Mouse (Mus musculus) hindbrain, embryonic 16.5 days (tissue): Measurements from ENCODE around the gene Akt1s1. TPM values are rescaled to one million over a fixed set of nuclear protein-coding genes. Genes with fewer than 3 reads are reported as not detected.

ENCODE experiments used
- ATAC-seq: fragments of 200-750 bp; cut with Nextera tagmentation; 2 replicates; pipeline ENCODE4 v1.8.0; 2017; ENCODE audit warnings: moderate TSS enrichment, moderate library complexity
- H3K27ac ChIP-seq: fragments of 300-500 bp; sonication (generic); 2 replicates; pipeline ENCODE4 v1.5.1; 2014; ENCODE audit warnings: low read depth, mild to moderate bottlenecking, control low read depth, low read length, moderate library complexity
- H3K27me3 ChIP-seq: fragments of 300-500 bp; sonication (generic); replicated peaks from 2 replicates; pipeline ENCODE4 v1.6.1; 2014; ENCODE audit warnings: low read length; ENCODE audit not compliant: control insufficient read depth, insufficient read depth
- H3K36me3 ChIP-seq: fragments of 300-500 bp; sonication (generic); 2 replicates; pipeline ENCODE4 v1.6.1; 2014; ENCODE audit warnings: mild to moderate bottlenecking, low read length, moderate library complexity, mixed read lengths; ENCODE audit not compliant: control insufficient read depth, insufficient read depth
- H3K4me1 ChIP-seq: fragments of 300-500 bp; sonication (generic); 2 replicates; pipeline ENCODE4 v1.6.1; 2014; ENCODE audit warnings: low read depth, low read length; ENCODE audit not compliant: control insufficient read depth, insufficient read depth
- H3K4me2 ChIP-seq: fragments of 300-500 bp; sonication (generic); 2 replicates; pipeline ENCODE4 v1.6.1; 2014; ENCODE audit warnings: mild to moderate bottlenecking, low read length, control low read depth, moderate library complexity
- H3K4me3 ChIP-seq: fragments of 300-500 bp; sonication (generic); 2 replicates; pipeline ENCODE4 v1.5.1; 2014; ENCODE audit warnings: mild to moderate bottlenecking, low read length, control low read depth, moderate library complexity
- H3K9ac ChIP-seq: fragments of 300-500 bp; sonication (generic); 2 replicates; pipeline ENCODE4 v1.6.1; 2014; ENCODE audit warnings: low read depth, mild to moderate bottlenecking, control low read depth, low read length, moderate library complexity
- H3K9me3 ChIP-seq: fragments of 300-500 bp; sonication (generic); 2 replicates; pipeline ENCODE4 v1.6.1; 2014; ENCODE audit warnings: mild to moderate bottlenecking, low read length, moderate library complexity; ENCODE audit not compliant: control insufficient read depth
- WGBS: fragments of 180-500 bp; shearing (Covaris S2); extraction: QIAGEN DNeasy Blood & Tissue Kit; methylation state at CpG from one replicate; pipeline ENCODE4 v1.1.7; 2014; 5-methylcytosine and 5-hydroxymethylcytosine counted together
- polyA plus RNA-seq: library from polyadenylated mRNA; unstranded; fragments of >200 nt; fragmentation: Nextera tagmentation; extraction: Ambion mirVana; gene quantifications from 2 replicates; pipeline ENCODE4 v1.2.1, GENCODE M21; 2015

The Akt1s1 gene
- polyA plus RNA-seq, 1 experiment from 2014 or later, result 90.7 TPM

- H3K9me3 ChIP-seq, result no peaks in the 10 kb centered on the region
- peak overlapping the region; percentile 73 for H3K27ac ChIP-seq
- ATAC-seq, result 0 out of 2 replicates have a peak, but pooled peaks have one; percentile 0
- H3K4me2 ChIP-seq, result peak overlapping the region; percentile 61
- H3K4me3 ChIP-seq, result peak overlapping the region; percentile 82
- H3K36me3 ChIP-seq, result no peaks in the 10 kb centered on the region
- no peaks in the 10 kb centered on the region for H3K27me3 ChIP-seq
- H3K9ac ChIP-seq, result peak overlapping the region; percentile 47; the same call in 1 of the 2 replicates
- H3K4me1 ChIP-seq, result peaks cover 32% of the 10 kb centered on the region
- 26% methylated on average over 14 of the region's 14 CpGs for WGBS
Measured at GRCm38 (mm10) chr7:44814952-44815553, 33.7 kb upstream of the Akt1s1 start.

- Histone ChIP-seq H3K4me1 (peaks cover 32% of the 10 kb centered on the region), H3K9me3 (no peaks in the 10 kb centered on the region), H3K4me2 (peak within 1 kb of the TSS; percentile 61), H3K4me3 (peak within 1 kb of the TSS; percentile 82), H3K27me3 (no peaks in the 10 kb centered on the region), H3K36me3 (no peaks in the 10 kb centered on the region), H3K9ac (peak within 1 kb of the TSS; percentile 89), H3K27ac (peak within 1 kb of the TSS; percentile 91)
- under 1% methylated on average over 52 of the region's 62 CpGs for WGBS
- ATAC-seq, result peak; percentile 96
Measured at GRCm38 (mm10) chr7:44815721-44816469, 32.9 kb upstream of the Akt1s1 start, which contains the start of the genes Nup62 and Il4i1. TSS of gene Nup62 (plus strand) at chr7:44816088. TSS of gene Il4i1 (plus strand) at chr7:44816387.

GRCm38 (mm10) chr7:44816470-44817021 is 32.2 kb upstream of the Akt1s1 start, which contains the start of gene Atf5:
TSS of gene Atf5 (minus strand) at chr7:44816658.
- under 1% methylated on average over 30 of the region's 57 CpGs for WGBS
- no peaks in the 10 kb centered on the region for H3K36me3 ChIP-seq
- peak within 1 kb of the TSS; percentile 82 for H3K4me3 ChIP-seq
- H3K27ac ChIP-seq, result peak within 1 kb of the TSS; percentile 91
- H3K27me3 ChIP-seq, result no peaks in the 10 kb centered on the region
- H3K4me2 ChIP-seq, result peak within 1 kb of the TSS; percentile 61
- H3K4me1 ChIP-seq, result peaks cover 32% of the 10 kb centered on the region
- H3K9ac ChIP-seq, result peak within 1 kb of the TSS; percentile 89
- peak; percentile 37 for ATAC-seq
- no peaks in the 10 kb centered on the region for H3K9me3 ChIP-seq

GRCm38 (mm10) chr7:44817441-44817840 is 31.4 kb upstream of the Akt1s1 start:
- peak overlapping the region; percentile 89 for H3K9ac ChIP-seq
- 23% methylated on average over 3 of the region's 3 CpGs for WGBS
- H3K27ac ChIP-seq, result no peak overlapping the region
- H3K4me2 ChIP-seq, result peak overlapping the region; percentile 60
- no peak for ATAC-seq
- H3K4me3 ChIP-seq, result peak overlapping the region; percentile 82
- H3K27me3 ChIP-seq, result no peaks in the 10 kb centered on the region
- H3K9me3 ChIP-seq, result no peaks in the 10 kb centered on the region
- H3K4me1 ChIP-seq, result peaks cover 32% of the 10 kb centered on the region
- H3K36me3 ChIP-seq, result no peaks in the 10 kb centered on the region

- peak overlapping the region; percentile 60 for H3K4me2 ChIP-seq
- no peak overlapping the region for H3K9ac ChIP-seq
- WGBS, result 23% methylated on average over 2 of the region's 2 CpGs
- peaks cover 32% of the 10 kb centered on the region for H3K4me1 ChIP-seq
- H3K4me3 ChIP-seq, result 0 out of 2 replicates have a peak overlapping the region, but pooled peaks have one; percentile 0
- no peak overlapping the region for H3K27ac ChIP-seq
- no peaks in the 10 kb centered on the region for H3K36me3 ChIP-seq
- no peak for ATAC-seq
- no peaks in the 10 kb centered on the region for H3K9me3 ChIP-seq
- no peaks in the 10 kb centered on the region for H3K27me3 ChIP-seq
Measured at GRCm38 (mm10) chr7:44818164-44818563, 30.6 kb upstream of the Akt1s1 start.

GRCm38 (mm10) chr7:44818751-44819235 is 30.0 kb upstream of the Akt1s1 start:
- Histone ChIP-seq H3K4me1 (peaks cover 32% of the 10 kb centered on the region), H3K27me3 (no peaks in the 10 kb centered on the region), H3K36me3 (no peaks in the 10 kb centered on the region), H3K9ac (peak overlapping the region; percentile 36; the same call in 1 of the 2 replicates), H3K9me3 (no peaks in the 10 kb centered on the region), H3K4me3 (peak overlapping the region; percentile 4; the same call in 1 of the 2 replicates), H3K4me2 (peak overlapping the region; percentile 60), H3K27ac (peak overlapping the region; percentile 9; the same call in 1 of the 2 replicates)
- no peak for ATAC-seq
- 37% methylated on average over 6 of the region's 6 CpGs for WGBS

GRCm38 (mm10) chr7:44819391-44819790 is 29.4 kb upstream of the Akt1s1 start:
- Histone ChIP-seq H3K4me2 (peak overlapping the region; percentile 60; the same call in 1 of the 2 replicates), H3K36me3 (no peaks in the 10 kb centered on the region), H3K9me3 (no peaks in the 10 kb centered on the region), H3K4me1 (peaks cover 32% of the 10 kb centered on the region), H3K4me3 (no peak overlapping the region; the same call in 1 of the 2 replicates), H3K27ac (no peak overlapping the region), H3K27me3 (no peaks in the 10 kb centered on the region), H3K9ac (no peak overlapping the region)
- 98% methylated on average over 2 of the region's 2 CpGs for WGBS
- no peak for ATAC-seq

GRCm38 (mm10) chr7:44819863-44820262 is 28.9 kb upstream of the Akt1s1 start:
- no peaks in the 10 kb centered on the region for H3K9me3 ChIP-seq
- peaks cover 31% of the 10 kb centered on the region for H3K4me1 ChIP-seq
- H3K27ac ChIP-seq, result no peak overlapping the region
- H3K36me3 ChIP-seq, result no peaks in the 10 kb centered on the region
- ATAC-seq, result no peak
- no peaks in the 10 kb centered on the region for H3K27me3 ChIP-seq
- 74% methylated on average over 5 of the region's 5 CpGs for WGBS
- no peak overlapping the region for H3K4me3 ChIP-seq
- no peak overlapping the region for H3K4me2 ChIP-seq
- H3K9ac ChIP-seq, result no peak overlapping the region

- no peak for ATAC-seq
- WGBS, result 81% methylated on average over 3 of the region's 3 CpGs
- H3K4me1 ChIP-seq, result peaks cover 25% of the 10 kb centered on the region
Measured at GRCm38 (mm10) chr7:44820525-44820924, 28.3 kb upstream of the Akt1s1 start.

More at GRCm38 (mm10) chr7:44820525-44820924, 28.3 kb upstream of the Akt1s1 start:
- Histone ChIP-seq H3K4me2 (no peak overlapping the region), H3K27ac (no peak overlapping the region), H3K4me3 (no peak overlapping the region), H3K9ac (no peak overlapping the region), H3K9me3 (no peaks in the 10 kb centered on the region), H3K27me3 (no peaks in the 10 kb centered on the region), H3K36me3 (no peaks in the 10 kb centered on the region)
